Mouse (Mus musculus) cortical plate, adult 2 months (tissue): ENCODE measurements around the gene C1qtnf3.

Source experiments
- CTCF ChIP-seq: fragments of 200-500 bp; IDR thresholded peaks from 2 replicates; pipeline ENCODE4 v1.5.1; 2011; ENCODE audit warnings: mild to moderate bottlenecking, control low read depth, low read length; ENCODE audit not compliant: insufficient read depth; ENCODE audit errors: extremely low read depth
- POLR2A ChIP-seq: fragments of 200-500 bp; IDR thresholded peaks from 2 replicates; pipeline ENCODE4 v1.6.1; 2011; ENCODE audit warnings: mild to moderate bottlenecking, low read length, control low read depth; ENCODE audit not compliant: insufficient read depth; ENCODE audit errors: extremely low read depth

DNA sequence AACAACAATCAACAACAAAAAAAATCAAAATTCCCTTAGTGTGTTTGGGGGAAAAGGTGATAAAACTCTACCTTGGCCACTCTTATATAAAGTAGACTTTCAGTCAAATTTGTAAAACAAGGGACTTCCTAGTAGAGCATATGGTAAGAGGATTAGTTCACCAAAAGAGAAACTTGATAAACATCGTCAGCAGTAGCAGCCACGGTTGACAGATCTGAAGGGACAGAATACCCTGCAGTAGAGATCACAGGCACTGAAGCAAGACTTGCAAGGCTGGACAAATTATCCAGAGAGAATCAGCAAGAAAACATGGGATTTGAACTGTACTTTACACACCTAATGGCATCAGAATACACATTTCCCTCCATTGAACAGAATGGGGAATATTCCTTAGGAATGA, 62.8 kb downstream of the C1qtnf3 start:
- TF ChIP-seq CTCF (no peak), POLR2A (no peak)
